Mouse (Mus musculus) bone marrow macrophage, adult 2 months (primary cell): ENCODE data around the gene Foxl1.

ENCODE experiments used
- CTCF ChIP-seq: IDR thresholded peaks from 2 replicates; pipeline ENCODE4 v1.5.1; 2012; ENCODE audit warnings: low read depth, mild to moderate bottlenecking, low read length, moderate library complexity
- POLR2A ChIP-seq: IDR thresholded peaks from 2 replicates; pipeline ENCODE4 v1.6.1; 2012; ENCODE audit warnings: mild to moderate bottlenecking, low read depth, low read length, borderline replicate concordance

GRCm38 (mm10) chr8:121078721-121079120 is 49.0 kb upstream of the Foxl1 start:
- TF ChIP-seq POLR2A (no peak), CTCF (no peak)
